Mouse (Mus musculus) olfactory bulb, adult 2 months (tissue): ENCODE results near the gene Tmem203. TPM values are rescaled to one million over a fixed set of nuclear protein-coding genes. Genes with fewer than 3 reads are reported as not detected.

Experiments used
- H3K27ac ChIP-seq: fragments of 200-500 bp; 2 replicates; pipeline ENCODE4 v1.5.1; 2012; ENCODE audit warnings: low read depth, low read length; ENCODE audit not compliant: insufficient read depth
- H3K4me1 ChIP-seq: fragments of 200-500 bp; 2 replicates; pipeline ENCODE4 v1.6.1; 2012; ENCODE audit warnings: low read length; ENCODE audit not compliant: control insufficient read depth, insufficient read depth
- H3K4me3 ChIP-seq: fragments of 200-500 bp; 2 replicates; pipeline ENCODE4 v1.5.1; 2012; ENCODE audit warnings: mild to moderate bottlenecking, low read depth, low read length, moderate library complexity; ENCODE audit not compliant: insufficient read depth
- CTCF ChIP-seq: fragments of 200-500 bp; IDR thresholded peaks from 2 replicates; pipeline ENCODE4 v1.5.1; 2012; ENCODE audit warnings: low read depth, mild to moderate bottlenecking, low read length, moderate library complexity; ENCODE audit not compliant: insufficient read depth
- POLR2A ChIP-seq: fragments of 200-500 bp; IDR thresholded peaks from 2 replicates; pipeline ENCODE4 v1.6.1; 2012; ENCODE audit warnings: mild to moderate bottlenecking, low read depth, low read length, moderate library complexity; ENCODE audit not compliant: insufficient read depth
- WGBS: fragments of 180-500 bp; shearing (Covaris S2); methylation state at CpG from one replicate; pipeline ENCODE4 v1.1.7; 2018; 5-methylcytosine and 5-hydroxymethylcytosine counted together
- polyA plus RNA-seq: library from polyadenylated mRNA; stranded (reverse); fragments of >200 nt; gene quantifications from 2 replicates; pipeline ENCODE4 v1.2.4, GENCODE M21; 2012; ENCODE audit warnings: low replicate concordance; ENCODE audit not compliant: missing spikeins, insufficient read depth, insufficient read length

The Tmem203 gene
- polyA plus RNA-seq, 1 experiment: not detected

- TF ChIP-seq POLR2A (no peak), CTCF (no peak)
- 46% methylated on average over 2 of the region's 2 CpGs for WGBS
- Histone ChIP-seq H3K27ac (no peak overlapping the region), H3K4me3 (no peak overlapping the region), H3K4me1 (peaks cover 17% of the 10 kb centered on the region)
These were observed 3.6 kb downstream of the Tmem203 start for GRCm38 (mm10) chr2:25258887-25259286.

- TF ChIP-seq CTCF (no peak), POLR2A (no peak)
- 40% methylated on average over 12 of the region's 12 CpGs for WGBS
- H3K4me3 ChIP-seq: peak overlapping the region; percentile 48
These were observed 6.6 kb downstream of the Tmem203 start for GRCm38 (mm10) chr2:25261870-25262269.

GRCm38 (mm10) chr2:25262291-25262767 lies 7.1 kb downstream of the Tmem203 start, which contains the start of gene Tprn:
Gene Tprn, plus strand, starts transcription at chr2:25262618.
- H3K27ac ChIP-seq: peak within 1 kb of the TSS; percentile 74
- TF ChIP-seq CTCF (no peak), POLR2A (peak; percentile 55; the same call in 1 of the 2 replicates)
- under 1% methylated on average over 39 of the region's 39 CpGs for WGBS
- H3K4me1 ChIP-seq: peaks cover 37% of the 10 kb centered on the region
- peak within 1 kb of the TSS; percentile 64 for H3K4me3 ChIP-seq

More at GRCm38 (mm10) chr2:25261870-25262269, 6.6 kb downstream of the Tmem203 start:
- H3K27ac ChIP-seq: peak overlapping the region; percentile 74
- H3K4me1 ChIP-seq: peaks cover 33% of the 10 kb centered on the region

- WGBS: under 1% methylated on average over 82 of the region's 82 CpGs
- H3K4me3 ChIP-seq: peak overlapping the region; percentile 64
- H3K4me1 ChIP-seq: peaks cover 38% of the 10 kb centered on the region
- TF ChIP-seq POLR2A (no peak), CTCF (no peak)
- H3K27ac ChIP-seq: no peak overlapping the region
These were observed 7.8 kb downstream of the Tmem203 start for GRCm38 (mm10) chr2:25262795-25263622.

- peak overlapping the region; percentile 64 for H3K4me3 ChIP-seq
- 28% methylated on average over 12 of the region's 12 CpGs for WGBS
- TF ChIP-seq CTCF (no peak), POLR2A (no peak)
- H3K4me1 ChIP-seq: peaks cover 38% of the 10 kb centered on the region
- no peak overlapping the region for H3K27ac ChIP-seq
These were observed 8.5 kb downstream of the Tmem203 start for GRCm38 (mm10) chr2:25263623-25264285.

- Histone ChIP-seq H3K4me3 (peak overlapping the region; percentile 64; the same call in 1 of the 2 replicates), H3K27ac (no peak overlapping the region), H3K4me1 (peaks cover 38% of the 10 kb centered on the region)
- TF ChIP-seq POLR2A (no peak), CTCF (no peak)
- 76% methylated on average over 5 of the region's 5 CpGs for WGBS
These were observed 9.0 kb downstream of the Tmem203 start for GRCm38 (mm10) chr2:25264286-25264660.

GRCm38 (mm10) chr2:25264851-25265250 lies 9.6 kb downstream of the Tmem203 start:
- TF ChIP-seq POLR2A (no peak), CTCF (no peak)
- Histone ChIP-seq H3K27ac (no peak overlapping the region), H3K4me3 (no peak overlapping the region), H3K4me1 (peaks cover 38% of the 10 kb centered on the region)
- WGBS: 47% methylated on average over 3 of the region's 3 CpGs

GRCm38 (mm10) chr2:25265897-25266656 lies 10.8 kb downstream of the Tmem203 start:
- H3K4me3 ChIP-seq: no peak overlapping the region
- TF ChIP-seq POLR2A (no peak), CTCF (no peak)
- H3K4me1 ChIP-seq: peaks cover 39% of the 10 kb centered on the region
- H3K27ac ChIP-seq: peak overlapping the region; percentile 21; the same call in 1 of the 2 replicates
- WGBS: 50% methylated on average over 6 of the region's 6 CpGs
